Mouse (Mus musculus) intestine, postnatal 0 days (tissue): Measurements from ENCODE around the gene Tnfsf10. TPM values are rescaled to one million over a fixed set of nuclear protein-coding genes. Genes with fewer than 3 reads are reported as not detected.

Source experiments
- ATAC-seq: fragments of 200-750 bp; cut with Nextera tagmentation; 2 replicates; pipeline ENCODE4 v1.8.0; 2017; ENCODE audit warnings: mild to moderate bottlenecking, moderate TSS enrichment, moderate library complexity
- H3K27ac ChIP-seq: fragments of 300-500 bp; sonication (generic); 2 replicates; pipeline ENCODE4 v1.5.1; 2014; ENCODE audit warnings: mild to moderate bottlenecking, low read depth, low read length, moderate library complexity
- H3K27me3 ChIP-seq: fragments of 300-500 bp; sonication (generic); replicated peaks from 2 replicates; pipeline ENCODE4 v1.6.1; 2014; ENCODE audit warnings: low read length, mixed read lengths; ENCODE audit not compliant: control insufficient read depth, insufficient read depth
- H3K36me3 ChIP-seq: fragments of 300-500 bp; sonication (generic); 2 replicates; pipeline ENCODE4 v1.6.1; 2014; ENCODE audit warnings: mild to moderate bottlenecking, moderate library complexity; ENCODE audit not compliant: control insufficient read depth, insufficient read depth
- H3K4me1 ChIP-seq: fragments of 300-500 bp; sonication (generic); replicated peaks from 2 replicates; pipeline ENCODE4 v1.6.1; 2014; ENCODE audit warnings: antibody characterized with exemption, low read length, mixed read lengths; ENCODE audit not compliant: control insufficient read depth, insufficient read depth
- H3K4me2 ChIP-seq: fragments of 300-500 bp; sonication (generic); replicated peaks from 2 replicates; pipeline ENCODE4 v1.6.1; 2014; ENCODE audit warnings: low read depth, mild to moderate bottlenecking, moderate library complexity
- H3K4me3 ChIP-seq: fragments of 300-500 bp; sonication (generic); 2 replicates; pipeline ENCODE4 v1.5.1; 2014; ENCODE audit warnings: low read depth, low read length
- H3K9ac ChIP-seq: fragments of 300-500 bp; sonication (generic); 2 replicates; pipeline ENCODE4 v1.6.1; 2014; ENCODE audit warnings: mild to moderate bottlenecking, low read depth, low read length
- H3K9me3 ChIP-seq: fragments of 300-500 bp; sonication (generic); 2 replicates; pipeline ENCODE4 v1.6.1; 2016; ENCODE audit warnings: mixed run types; ENCODE audit not compliant: control insufficient read depth
- CTCF ChIP-seq: sonication (generic); IDR thresholded peaks from 2 replicates; pipeline ENCODE4 v1.5.1; 2016; ENCODE audit warnings: low read depth, mild to moderate bottlenecking, control low read depth, antibody characterized with exemption, moderate library complexity
- WGBS: fragments of 180-500 bp; shearing (Covaris S2); extraction: QIAGEN DNeasy Blood & Tissue Kit; methylation state at CpG from one replicate; pipeline ENCODE4 v1.1.7; 2014; 5-methylcytosine and 5-hydroxymethylcytosine counted together
- polyA plus RNA-seq: library from polyadenylated mRNA; unstranded; fragments of >200 nt; fragmentation: Nextera tagmentation; extraction: Ambion mirVana; gene quantifications from 2 replicates; pipeline ENCODE4 v1.2.1, GENCODE M21; 2015

Gene Tnfsf10
- polyA plus RNA-seq, 1 experiment from 2014 or later, result 3.1 TPM

DNA sequence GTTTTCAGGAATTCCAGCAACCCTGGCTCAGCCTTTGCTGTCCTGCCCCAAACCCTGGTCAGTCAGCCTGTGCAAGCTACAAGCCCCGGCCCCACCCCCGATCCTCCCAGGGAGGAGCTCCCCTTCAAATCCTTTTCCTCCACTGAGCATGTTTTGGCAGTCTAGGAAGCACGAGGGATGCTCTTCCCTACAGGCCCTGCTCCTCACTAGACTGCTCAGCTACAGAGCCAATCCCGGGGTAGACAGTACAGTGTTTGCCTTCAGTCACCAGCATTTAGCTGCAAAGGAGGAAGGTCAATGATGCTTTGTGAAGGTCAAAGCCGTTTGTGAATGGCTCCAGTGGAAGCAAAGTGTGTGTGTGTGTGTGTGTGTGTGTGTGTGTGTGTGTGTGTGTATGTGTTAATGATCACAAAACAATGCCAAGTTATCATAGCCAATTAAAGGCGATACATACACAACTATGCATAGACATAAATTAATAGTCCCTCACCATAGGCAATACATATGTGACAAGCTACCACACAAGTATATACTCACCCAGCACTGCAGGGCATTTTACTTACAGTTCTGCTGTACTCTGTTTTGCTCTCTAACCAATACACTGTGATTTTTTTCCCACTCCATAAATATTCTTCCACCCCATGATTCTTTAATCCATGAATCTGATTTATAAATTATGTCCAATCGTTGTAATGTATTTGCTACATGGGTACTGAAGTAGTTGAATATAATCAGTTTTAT is 23.0 kb upstream of the Tnfsf10 start:
- H3K27me3 ChIP-seq, result no peaks in the 10 kb centered on the region
- H3K4me3 ChIP-seq, result no peak overlapping the region
- no peaks in the 10 kb centered on the region for H3K36me3 ChIP-seq
- 65% methylated on average over 7 of the region's 7 CpGs for WGBS
- H3K27ac ChIP-seq, result no peak overlapping the region
- H3K9me3 ChIP-seq, result no peaks in the 10 kb centered on the region
- peaks cover 3% of the 10 kb centered on the region; the same call in 1 of the 2 replicates for H3K4me1 ChIP-seq
- no peak overlapping the region for H3K9ac ChIP-seq
- H3K4me2 ChIP-seq, result no peak overlapping the region
- no peak for TF ChIP-seq CTCF
- no peak for ATAC-seq

DNA sequence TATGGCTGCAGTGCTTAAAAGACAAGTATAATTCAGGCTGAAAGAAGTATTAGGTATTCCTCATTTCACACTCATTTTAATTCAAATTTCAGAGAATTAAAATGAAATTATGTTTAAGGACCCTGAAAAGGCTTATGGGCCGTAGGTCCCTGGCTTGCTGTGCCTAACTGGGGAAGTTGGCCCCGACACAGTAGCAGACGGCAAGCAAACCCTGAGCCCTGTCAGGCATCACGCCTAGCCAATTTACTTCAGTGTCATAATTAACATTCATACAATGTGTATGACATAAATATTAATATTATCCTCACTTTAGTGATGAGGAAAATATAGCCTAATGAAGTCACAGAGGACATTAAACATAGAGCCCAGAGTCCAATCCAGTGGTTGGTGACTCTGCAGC is 16.4 kb upstream of the Tnfsf10 start:
- no peak for TF ChIP-seq CTCF
- Histone ChIP-seq H3K4me1 (no peaks in the 10 kb centered on the region), H3K27me3 (no peaks in the 10 kb centered on the region), H3K27ac (no peak overlapping the region), H3K4me3 (no peak overlapping the region), H3K36me3 (no peaks in the 10 kb centered on the region), H3K9ac (no peak overlapping the region), H3K9me3 (no peaks in the 10 kb centered on the region), H3K4me2 (no peak overlapping the region)
- WGBS, result 85% methylated on average over 4 of the region's 4 CpGs
- ATAC-seq, result no peak

DNA sequence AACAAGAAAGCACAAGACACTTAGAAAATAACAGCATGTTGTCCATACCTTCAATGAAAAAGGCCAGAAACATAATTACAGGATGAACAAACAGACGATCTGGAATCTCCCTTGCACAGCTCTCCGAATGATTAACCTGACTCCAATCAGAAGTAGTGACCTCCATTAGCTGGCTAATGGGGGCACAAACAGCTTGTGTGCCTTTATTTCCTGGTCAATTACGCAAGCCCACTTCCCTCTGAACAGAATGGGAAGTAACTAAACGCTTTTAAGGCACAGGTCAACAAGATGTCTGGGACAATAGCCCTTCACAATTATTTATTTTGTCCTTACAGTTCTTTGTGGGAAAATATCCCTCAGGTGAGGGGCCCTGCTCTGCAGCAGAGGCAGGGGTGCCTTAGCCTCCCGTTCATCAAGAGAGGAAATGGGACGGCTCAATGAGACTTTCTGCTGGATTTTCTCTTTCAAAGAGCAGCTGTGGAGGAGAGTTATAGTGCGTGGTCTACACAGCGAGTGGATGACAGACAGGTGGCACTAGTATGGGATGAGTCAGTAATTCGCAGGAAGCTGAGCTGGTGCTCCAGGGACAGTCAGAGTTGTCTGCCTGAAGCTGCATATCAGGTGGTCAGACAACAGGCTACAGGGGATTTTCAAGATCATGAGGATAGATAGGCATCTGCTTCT is 14.3 kb upstream of the Tnfsf10 start:
- no peak; the same call in 1 of the 2 replicates for ATAC-seq
- TF ChIP-seq CTCF, result no peak
- no peak overlapping the region for H3K4me3 ChIP-seq
- H3K9me3 ChIP-seq, result no peaks in the 10 kb centered on the region
- no peaks in the 10 kb centered on the region for H3K36me3 ChIP-seq
- H3K27me3 ChIP-seq, result no peaks in the 10 kb centered on the region
- no peak overlapping the region for H3K4me2 ChIP-seq
- H3K27ac ChIP-seq, result no peak overlapping the region
- no peaks in the 10 kb centered on the region for H3K4me1 ChIP-seq
- WGBS, result 39% methylated on average over 9 of the region's 9 CpGs
- no peak overlapping the region for H3K9ac ChIP-seq

DNA sequence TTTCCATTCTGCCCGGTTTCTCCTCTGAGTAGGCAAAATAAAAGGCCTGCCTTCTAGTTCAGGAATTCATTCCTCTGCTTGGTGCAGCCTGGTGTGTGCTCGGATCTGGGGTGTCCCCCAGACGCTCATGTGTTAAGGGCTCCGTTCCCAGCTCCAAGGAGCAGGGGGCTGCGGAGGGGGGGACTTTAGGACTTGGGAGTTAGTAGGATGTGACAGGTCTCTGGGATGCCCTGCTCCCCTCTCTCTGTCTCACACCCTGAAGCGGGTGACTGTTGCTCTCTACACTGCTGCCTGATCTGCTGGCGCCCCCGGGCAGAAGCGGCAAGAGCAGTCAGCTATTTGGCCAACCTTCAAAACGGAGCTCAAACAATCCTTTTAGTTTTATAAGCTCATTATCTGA is 10.0 kb upstream of the Tnfsf10 start:
- no peak overlapping the region for H3K27ac ChIP-seq

DNA sequence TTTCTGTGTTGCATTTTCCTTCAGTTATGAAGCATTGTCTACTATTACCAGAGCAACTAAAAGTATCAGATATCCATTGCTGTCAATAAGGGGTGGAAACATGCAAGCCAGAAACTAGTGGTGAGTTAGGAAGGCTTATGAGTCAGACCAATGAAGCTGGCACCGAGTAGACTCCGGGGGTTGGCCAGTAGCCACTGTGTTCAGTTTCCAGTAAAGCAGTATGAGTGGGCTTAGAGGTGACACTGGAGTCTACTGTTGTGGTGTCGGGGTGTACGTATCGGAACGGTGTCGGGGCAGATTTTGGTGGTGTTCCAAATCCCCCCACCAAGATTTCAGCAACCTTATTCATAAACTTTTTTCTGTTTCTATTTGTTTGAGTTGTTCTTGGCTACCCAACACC is 5.9 kb upstream of the Tnfsf10 start:
- WGBS, result 94% methylated on average over 7 of the region's 7 CpGs
- no peak overlapping the region for H3K4me3 ChIP-seq
- no peaks in the 10 kb centered on the region for H3K36me3 ChIP-seq
- H3K27ac ChIP-seq, result no peak overlapping the region
- no peaks in the 10 kb centered on the region for H3K9me3 ChIP-seq
- ATAC-seq, result no peak
- no peak overlapping the region for H3K9ac ChIP-seq
- TF ChIP-seq CTCF, result no peak
- no peaks in the 10 kb centered on the region for H3K4me1 ChIP-seq
- no peaks in the 10 kb centered on the region for H3K27me3 ChIP-seq
- H3K4me2 ChIP-seq, result no peak overlapping the region

More for the DNA sequence above, 10.0 kb upstream of the Tnfsf10 start:
- H3K36me3 ChIP-seq, result no peaks in the 10 kb centered on the region
- no peak overlapping the region for H3K4me3 ChIP-seq
- H3K4me1 ChIP-seq, result no peaks in the 10 kb centered on the region
- H3K4me2 ChIP-seq, result no peak overlapping the region
- no peaks in the 10 kb centered on the region for H3K9me3 ChIP-seq
- no peak overlapping the region for H3K9ac ChIP-seq
- no peak for TF ChIP-seq CTCF
- 81% methylated on average over 10 of the region's 10 CpGs for WGBS
- H3K27me3 ChIP-seq, result no peaks in the 10 kb centered on the region
- ATAC-seq, result no peak

DNA sequence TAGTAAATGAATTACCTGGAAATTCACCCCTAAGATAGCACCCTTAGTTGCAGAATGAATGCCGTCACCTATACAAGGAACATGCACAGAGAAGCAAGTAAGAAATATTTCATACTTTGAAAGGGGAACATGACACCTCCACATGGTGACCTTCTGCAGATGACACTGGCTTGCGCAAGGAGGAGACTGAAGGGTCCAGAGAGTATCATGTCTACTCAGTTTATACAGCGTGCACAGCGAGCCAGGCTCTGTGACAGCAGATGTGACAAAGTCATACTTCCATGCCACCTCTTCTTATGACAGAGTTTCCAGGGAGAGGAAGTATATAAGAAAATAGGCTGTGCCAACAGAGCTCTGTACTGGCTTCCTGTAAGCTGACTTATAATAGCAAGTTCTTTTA is 5.4 kb upstream of the Tnfsf10 start:
- Histone ChIP-seq H3K36me3 (no peaks in the 10 kb centered on the region), H3K9me3 (no peaks in the 10 kb centered on the region), H3K27me3 (no peaks in the 10 kb centered on the region), H3K4me2 (no peak overlapping the region), H3K4me3 (no peak overlapping the region), H3K9ac (no peak overlapping the region), H3K27ac (no peak overlapping the region), H3K4me1 (no peaks in the 10 kb centered on the region)
- no peak for TF ChIP-seq CTCF
- WGBS, result 75% methylated on average over 4 of the region's 4 CpGs
- peak; percentile 49 for ATAC-seq
